Mouse (Mus musculus): ENCODE measurements around the gene Gm2916.
"Not testable (repeated sequence)": the region's sequence is repeated elsewhere in the genome, so short reads cannot be mapped to it uniquely, and the experiment has no call there.

Gm2916 gene

GRCm38 (mm10) chr14:3883872-3884271, at the start of gene Gm2916:
Gene Gm2916 (plus strand): TSS chr14:3884172.
- DNase-seq: not testable (repeated sequence)

GRCm38 (mm10) chr14:3845945-3846344, 38.0 kb upstream of the Gm2916 start, which contains the start of gene Gm3033:
Gene Gm3033 (plus strand): TSS chr14:3846245.
- DNase-seq: not testable (repeated sequence)

DNA sequence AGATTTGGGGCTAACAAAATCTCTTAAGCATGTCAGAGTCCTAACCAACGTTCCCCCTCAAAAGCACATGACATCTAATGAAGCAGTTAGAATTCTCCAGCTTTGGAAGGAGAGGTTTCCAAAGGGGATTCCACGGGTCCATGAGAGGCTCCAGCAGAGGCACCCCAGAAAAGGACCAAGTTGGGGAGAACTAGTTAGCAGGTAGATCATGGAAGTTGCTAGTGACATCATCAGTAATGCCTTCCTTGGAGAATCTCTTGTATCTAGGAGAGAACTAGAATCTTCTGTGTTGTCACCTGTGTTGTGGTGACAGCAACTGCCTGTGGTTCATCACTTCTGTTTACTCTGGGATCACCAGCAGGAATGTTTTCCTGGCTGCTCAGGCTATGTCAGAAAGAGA, 47.5 kb downstream of the Gm2916 start, which contains the start of gene Gm3029:
Gene Gm3029, plus strand, starts transcription at position 301 of the 400 bp plus-strand sequence.
- DNase-seq: not testable (repeated sequence)

DNA sequence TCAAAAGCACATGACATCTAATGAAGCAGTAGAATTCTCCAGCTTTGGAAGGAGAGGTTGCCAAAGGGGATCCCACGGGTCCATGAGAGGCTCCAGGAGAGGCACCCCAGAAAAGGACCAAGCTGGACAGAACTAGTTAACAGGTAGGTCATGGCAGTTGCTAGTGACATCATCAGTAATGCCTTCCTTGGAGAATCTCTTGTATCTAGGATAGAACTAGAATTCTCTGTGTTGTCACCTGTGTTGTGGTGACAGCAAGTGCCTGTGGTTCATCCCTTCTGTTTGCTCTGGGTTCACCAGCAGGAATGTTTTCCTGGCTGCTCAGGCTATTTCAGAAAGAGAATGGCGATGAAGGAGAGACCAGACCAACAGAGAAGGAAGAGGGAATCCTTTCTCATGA, 79.3 kb downstream of the Gm2916 start, which contains the start of gene Gm3095:
Gene Gm3095, plus strand, starts transcription at position 301 of the 400 bp plus-strand sequence.
- DNase-seq: not testable (repeated sequence)
